Comparison of ENCODE assay signal across 8 mouse cellular contexts in the genomic region with DNA sequence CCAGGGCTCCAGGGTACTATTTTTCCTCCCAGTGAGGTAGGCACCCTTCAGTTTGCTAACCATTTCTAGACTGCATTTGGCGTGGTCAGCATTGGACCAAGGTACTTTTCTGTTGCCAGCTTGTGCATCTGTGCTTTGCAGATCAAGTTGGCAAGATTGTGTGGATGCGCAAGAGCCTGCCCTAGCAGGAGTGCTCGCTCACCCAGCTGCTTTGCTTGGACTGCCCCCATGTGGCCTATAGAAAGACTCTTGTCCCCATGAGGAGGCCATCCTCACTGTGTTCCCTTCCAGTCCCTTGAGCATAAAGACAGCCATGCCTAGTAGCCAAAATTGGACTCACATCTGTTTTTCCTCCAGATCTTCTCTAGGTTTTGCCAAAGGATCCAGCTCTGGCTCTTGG. TPM values are rescaled to one million over a fixed set of nuclear protein-coding genes. Genes with fewer than 3 reads are reported as not detected.
A peak's percentile ranks its signal among the peaks of the same experiment; 100 is the strongest.
DNase-seq lines count a peak whose midpoint lies in the region; ATAC-seq and TF ChIP-seq lines count a peak whose summit lies in the region.

No protein-coding gene starts in this region.

- H3K9ac ChIP-seq in kidney, embryonic 15.5 days, result no peak overlapping the region
- H3K9ac ChIP-seq in limb, embryonic 14.5 days (ENCODE audit: low read depth, low read length, severe bottlenecking), result no peak overlapping the region
- H3K9ac ChIP-seq in neural tube, embryonic 13.5 days, result no peak overlapping the region

- ATAC-seq in granulocyte monocyte progenitor cell, adult 5-6 weeks (replicated peaks; ENCODE audit: poor library complexity, severe bottlenecking), result peak; percentile 33; the same call in 1 of the 2 replicates
- ATAC-seq in kidney, embryonic 15.5 days (replicated peaks; ENCODE audit: low FRiP score), result 0 out of 2 replicates have a peak, but pooled peaks have one; percentile 46
- peak; percentile 48 for ATAC-seq in limb, embryonic 14.5 days (ENCODE audit: low FRiP score, low read depth)
- peak; percentile 60; the same call in 1 of the 2 replicates for ATAC-seq in neural tube, embryonic 13.5 days (ENCODE audit: low read depth)

- no peaks in the 10 kb centered on the region for H3K27me3 ChIP-seq in kidney, embryonic 15.5 days
- H3K27me3 ChIP-seq in limb, embryonic 14.5 days (ENCODE audit: control insufficient read depth, insufficient read depth, low read length), result no peaks in the 10 kb centered on the region
- no peaks in the 10 kb centered on the region for H3K27me3 ChIP-seq in neural tube, embryonic 13.5 days

- H3K36me3 ChIP-seq in kidney, embryonic 15.5 days, result peaks cover 29% of the 10 kb centered on the region
- peaks cover 18% of the 10 kb centered on the region for H3K36me3 ChIP-seq in limb, embryonic 14.5 days (ENCODE audit: control insufficient read depth, insufficient read depth, low read length)
- H3K36me3 ChIP-seq in neural tube, embryonic 13.5 days, result peaks cover 7% of the 10 kb centered on the region; the same call in 1 of the 2 replicates

- H3K4me1 ChIP-seq in kidney, embryonic 15.5 days, result peaks cover 10% of the 10 kb centered on the region
- peaks cover 40% of the 10 kb centered on the region for H3K4me1 ChIP-seq in limb, embryonic 14.5 days (ENCODE audit: control insufficient read depth, insufficient read depth, low read length)
- H3K4me1 ChIP-seq in neural tube, embryonic 13.5 days (replicated peaks), result peaks cover 67% of the 10 kb centered on the region

- WGBS in kidney, embryonic 15.5 days, result 63% methylated on average over 3 of the region's 3 CpGs
- WGBS in limb, embryonic 14.5 days, result 34% methylated on average over 3 of the region's 3 CpGs
- 55% methylated on average over 3 of the region's 3 CpGs for WGBS in neural tube, embryonic 13.5 days

- peak overlapping the region; percentile 48; the same call in 1 of the 2 replicates for H3K27ac ChIP-seq in kidney, embryonic 15.5 days
- H3K27ac ChIP-seq in limb, embryonic 14.5 days (replicated peaks; ENCODE audit: low read depth, low read length), result peak overlapping the region; percentile 56; the same call in 1 of the 2 replicates
- no peak overlapping the region for H3K27ac ChIP-seq in neural tube, embryonic 13.5 days (replicated peaks)

- DNase-seq in 416B (ENCODE audit: low read depth), result peak; percentile 75
- peak; percentile 68 for DNase-seq in NIH3T3 (ENCODE audit: low read depth)
- peak; percentile 78 for DNase-seq in embryo, embryonic 10 days (ENCODE audit: low spot score)
- DNase-seq in limb, embryonic 14.5 days (ENCODE audit: low spot score), result peak; percentile 68
- peak; percentile 58 for DNase-seq in thymus, postnatal 14 days

- H3K4me3 ChIP-seq in kidney, embryonic 15.5 days (replicated peaks), result no peak overlapping the region
- no peak overlapping the region for H3K4me3 ChIP-seq in limb, embryonic 14.5 days (replicated peaks; ENCODE audit: low read length)
- H3K4me3 ChIP-seq in neural tube, embryonic 13.5 days, result no peak overlapping the region

- no peak for TF ChIP-seq POLR2A in limb, embryonic 14.5 days (IDR thresholded peaks at IDR 0.05; ENCODE audit: borderline replicate concordance, extremely low read depth, insufficient read depth, insufficient read length)

- H3K9me3 ChIP-seq in kidney, embryonic 15.5 days (replicated peaks), result no peaks in the 10 kb centered on the region
- H3K9me3 ChIP-seq in limb, embryonic 14.5 days (ENCODE audit: control insufficient read depth, low read length), result no peaks in the 10 kb centered on the region
- H3K9me3 ChIP-seq in neural tube, embryonic 13.5 days, result no peaks in the 10 kb centered on the region

- no peak overlapping the region for H3K4me2 ChIP-seq in kidney, embryonic 15.5 days
- no peak overlapping the region for H3K4me2 ChIP-seq in limb, embryonic 14.5 days (replicated peaks; ENCODE audit: low read depth, low read length, severe bottlenecking)
- H3K4me2 ChIP-seq in neural tube, embryonic 13.5 days, result no peak overlapping the region

RNA-seq across cellular contexts. Expression of a gene that starts 54.0 kb away (rescaled TPM):
- total RNA-seq in granulocyte monocyte progenitor cell, adult 5-6 weeks (2014; fragmentation: Nextera tagmentation), result 41.1 and 69.5 TPM in 2 replicates
- 53.2 and 60.5 TPM in 2 replicates for total RNA-seq in granulocyte monocyte progenitor cell, adult 5-6 weeks (2017)
- 0.19 and 1.4 TPM in 2 replicates for polyA plus RNA-seq in kidney, embryonic 15.5 days (2015; fragmentation: Nextera tagmentation; extraction: Ambion mirVana)
- 0.25 and 0.37 TPM in 2 replicates for polyA plus RNA-seq in limb, embryonic 14.5 days (2012; rRNA removed)
- polyA plus RNA-seq in limb, embryonic 14.5 days (2014; fragmentation: Nextera tagmentation; extraction: Ambion mirVana), result 0.07 and 0.12 TPM in 2 replicates
- polyA plus RNA-seq in neural tube, embryonic 13.5 days (2015; fragmentation: Nextera tagmentation; extraction: Ambion mirVana), result 0.22 TPM in 1 of 2 replicates, not detected in the other

RNA-seq across cellular contexts. Expression of a gene that starts 55.6 kb away (rescaled TPM):
- total RNA-seq in granulocyte monocyte progenitor cell, adult 5-6 weeks (2014; fragmentation: Nextera tagmentation), result 30.9 and 34.2 TPM in 2 replicates
- total RNA-seq in granulocyte monocyte progenitor cell, adult 5-6 weeks (2017), result 20.8 and 24.9 TPM in 2 replicates
- polyA plus RNA-seq in kidney, embryonic 15.5 days (2015; fragmentation: Nextera tagmentation; extraction: Ambion mirVana), result 18.4 and 19.9 TPM in 2 replicates
- 22.0 and 27.8 TPM in 2 replicates for polyA plus RNA-seq in limb, embryonic 14.5 days (2012; rRNA removed)
- 20.7 and 20.8 TPM in 2 replicates for polyA plus RNA-seq in limb, embryonic 14.5 days (2014; fragmentation: Nextera tagmentation; extraction: Ambion mirVana)
- 9.6 and 12.6 TPM in 2 replicates for polyA plus RNA-seq in neural tube, embryonic 13.5 days (2015; fragmentation: Nextera tagmentation; extraction: Ambion mirVana)
